Mouse (Mus musculus) urinary bladder, postnatal 25 days (tissue): ENCODE data around the gene Ptch2.
A peak's percentile ranks its signal among the peaks of the same experiment; 100 is the strongest.

Experiments used
- DNase-seq: peaks from one replicate; pipeline ENCODE4 v3.0.0; 2022; ENCODE audit warnings: low spot score

Gene Ptch2

GRCm38 (mm10) chr4:117151416-117151815, 55.5 kb downstream of the Ptch2 start:
- no peak for DNase-seq

- DNase-seq: no peak
Observed at GRCm38 (mm10) chr4:117152714-117153113, 56.8 kb downstream of the Ptch2 start.

- DNase-seq: no peak
Observed at GRCm38 (mm10) chr4:117155020-117155791, 59.3 kb downstream of the Ptch2 start.

GRCm38 (mm10) chr4:117155792-117156355, 60.0 kb downstream of the Ptch2 start, which contains the start of gene Rps8:
Gene Rps8, minus strand, starts transcription at chr4:117156243.
- DNase-seq: peak; percentile 80

GRCm38 (mm10) chr4:117156372-117156771, 60.5 kb downstream of the Ptch2 start:
- DNase-seq: no peak

GRCm38 (mm10) chr4:117159666-117160065, 63.8 kb downstream of the Ptch2 start:
- DNase-seq: no peak

GRCm38 (mm10) chr4:117161183-117161582, 65.3 kb downstream of the Ptch2 start:
- DNase-seq: no peak
